Mouse (Mus musculus): ENCODE results near the gene Actl11. TPM values are rescaled to one million over a fixed set of nuclear protein-coding genes. Genes with fewer than 3 reads are reported as not detected.

Gene Actl11
- polyA plus RNA-seq, 1 experiment from 2014 or later, result not detected

DNA sequence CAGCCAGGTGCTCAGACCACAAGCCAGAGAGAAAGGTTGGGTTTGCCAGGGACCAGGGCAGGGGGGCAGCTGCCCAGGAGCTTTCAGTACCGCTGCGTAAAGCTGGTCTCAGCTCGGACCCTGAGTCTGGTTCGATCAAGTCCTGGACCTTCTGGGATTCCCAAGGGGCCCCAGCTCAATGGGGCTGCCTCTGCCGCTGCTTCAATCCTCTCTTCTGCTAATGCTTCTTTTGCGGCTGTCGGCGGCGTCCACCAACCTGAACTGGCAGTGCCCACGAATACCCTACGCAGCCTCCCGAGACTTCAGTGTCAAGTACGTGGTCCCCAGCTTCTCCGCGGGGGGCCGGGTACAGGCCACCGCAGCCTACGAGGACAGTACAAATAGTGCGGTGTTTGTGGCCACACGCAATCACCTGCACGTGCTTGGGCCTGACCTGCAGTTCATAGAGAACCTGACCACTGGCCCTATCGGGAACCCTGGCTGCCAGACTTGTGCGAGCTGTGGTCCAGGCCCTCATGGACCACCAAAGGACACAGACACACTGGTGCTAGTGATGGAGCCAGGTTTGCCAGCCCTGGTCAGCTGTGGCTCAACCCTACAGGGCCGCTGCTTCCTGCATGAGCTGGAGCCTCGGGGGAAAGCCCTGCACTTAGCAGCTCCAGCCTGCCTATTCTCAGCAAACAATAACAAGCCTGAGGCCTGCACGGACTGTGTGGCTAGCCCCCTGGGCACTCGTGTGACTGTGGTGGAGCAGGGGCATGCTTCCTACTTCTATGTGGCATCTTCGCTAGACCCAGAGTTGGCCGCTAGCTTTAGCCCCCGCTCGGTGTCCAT, 21.1 kb upstream of the Actl11 start:
- 42% methylated on average over 31 of the region's 31 CpGs for WGBS
- Histone ChIP-seq H3K9me3 (ENCODE audit: low read length) (no peaks in the 10 kb centered on the region), H3K4me1 (ENCODE audit: insufficient read depth, low read depth, low read length) (peaks cover 10% of the 10 kb centered on the region; the same call in 1 of the 2 replicates), H3K36me3 (ENCODE audit: insufficient read depth, low read length) (no peaks in the 10 kb centered on the region), H3K9ac (replicated peaks; ENCODE audit: low read depth) (peak overlapping the region; percentile 36; the same call in 1 of the 2 replicates), H3K4me2 (replicated peaks; ENCODE audit: low read depth, low read length) (peak overlapping the region; percentile 68), H3K27me3 (replicated peaks; ENCODE audit: insufficient read depth, low read length) (no peaks in the 10 kb centered on the region), H3K27ac (ENCODE audit: low read length) (no peak overlapping the region), H3K4me3 (ENCODE audit: low read depth, low read length) (peak overlapping the region; percentile 33)
- DNase-seq (ENCODE audit: low spot score) (no peak), ATAC-seq (no peak)
- no peak for TF ChIP-seq CTCF (IDR thresholded peaks at IDR 0.05)
- no peak for TF ChIP-seq EP300 (IDR thresholded peaks at IDR 0.05)

DNA sequence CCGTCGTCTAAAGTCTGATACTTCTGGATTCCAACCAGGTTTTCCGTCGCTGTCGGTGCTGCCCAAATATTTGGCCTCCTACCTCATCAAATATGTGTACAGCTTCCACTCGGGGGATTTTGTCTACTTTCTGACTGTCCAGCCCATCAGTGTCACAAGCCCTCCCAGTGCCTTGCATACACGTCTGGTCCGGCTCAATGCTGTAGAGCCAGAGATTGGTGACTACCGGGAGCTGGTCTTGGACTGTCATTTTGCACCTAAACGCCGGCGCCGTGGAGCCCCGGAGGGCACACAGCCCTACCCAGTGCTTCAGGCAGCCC, 20.5 kb upstream of the Actl11 start:
- WGBS, result 61% methylated on average over 14 of the region's 14 CpGs
- no peak for ATAC-seq
- H3K4me1 ChIP-seq (ENCODE audit: insufficient read depth, low read depth, low read length), result peaks cover 10% of the 10 kb centered on the region; the same call in 1 of the 2 replicates
- peak overlapping the region; percentile 68 for H3K4me2 ChIP-seq (replicated peaks; ENCODE audit: low read depth, low read length)
- no peak for DNase-seq (ENCODE audit: low spot score)
- TF ChIP-seq CTCF (IDR thresholded peaks at IDR 0.05) (no peak), EP300 (IDR thresholded peaks at IDR 0.05) (no peak)
- H3K27me3 ChIP-seq (replicated peaks; ENCODE audit: insufficient read depth, low read length), result no peaks in the 10 kb centered on the region
- H3K27ac ChIP-seq (ENCODE audit: low read length), result 0 out of 2 replicates have a peak overlapping the region, but pooled peaks have one; percentile 34
- 0 out of 2 replicates have a peak overlapping the region, but pooled peaks have one; percentile 24 for H3K4me3 ChIP-seq (ENCODE audit: low read depth, low read length)
- H3K36me3 ChIP-seq (ENCODE audit: insufficient read depth, low read length), result no peaks in the 10 kb centered on the region
- no peaks in the 10 kb centered on the region for H3K9me3 ChIP-seq (ENCODE audit: low read length)
- H3K9ac ChIP-seq (replicated peaks; ENCODE audit: low read depth), result no peak overlapping the region

DNA sequence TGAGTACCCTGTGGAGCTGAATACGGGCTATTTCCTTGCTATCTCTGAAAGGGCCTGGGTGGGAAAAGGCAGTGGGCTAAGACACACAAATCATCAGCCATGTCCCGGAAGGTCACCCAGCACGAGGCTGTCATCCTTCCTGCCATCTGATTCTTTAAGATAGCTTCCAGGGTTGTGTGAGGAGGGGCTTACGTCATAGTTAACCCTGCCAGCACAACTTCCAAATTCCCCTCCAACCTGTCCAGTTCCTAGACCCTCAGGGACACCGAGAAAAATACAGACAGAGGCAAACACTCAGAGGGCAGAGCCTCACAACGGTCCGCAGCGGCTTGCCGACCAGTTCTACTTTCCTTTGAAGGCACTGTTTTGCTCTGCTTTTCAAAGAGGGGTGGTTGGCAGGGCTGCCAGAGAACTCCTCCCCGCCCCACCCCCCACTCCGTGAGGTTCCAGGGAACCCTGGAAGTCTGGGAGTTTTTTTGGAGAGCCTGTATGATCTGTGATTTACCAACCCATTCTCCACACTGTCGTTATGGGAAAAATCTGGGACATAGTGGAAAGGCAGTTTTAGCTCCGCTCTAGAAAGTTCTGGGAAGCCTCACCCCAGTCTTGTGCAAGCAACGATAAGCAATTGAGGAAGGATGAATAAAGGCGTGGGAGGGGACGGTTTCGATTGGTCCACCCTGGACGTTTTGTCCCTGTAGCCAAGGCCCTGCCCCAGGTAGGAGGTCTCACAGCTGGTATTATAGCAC, 19.7 kb upstream of the Actl11 start:
- ATAC-seq, result peak; percentile 49
- no peak for TF ChIP-seq EP300 (IDR thresholded peaks at IDR 0.05)
- no peak for TF ChIP-seq CTCF (IDR thresholded peaks at IDR 0.05)
- 29% methylated on average over 18 of the region's 18 CpGs for WGBS
- H3K9ac ChIP-seq (replicated peaks; ENCODE audit: low read depth), result no peak overlapping the region
- peak overlapping the region; percentile 34; the same call in 1 of the 2 replicates for H3K27ac ChIP-seq (ENCODE audit: low read length)
- H3K4me3 ChIP-seq (ENCODE audit: low read depth, low read length), result peak overlapping the region; percentile 24
- H3K4me1 ChIP-seq (ENCODE audit: insufficient read depth, low read depth, low read length), result peaks cover 10% of the 10 kb centered on the region; the same call in 1 of the 2 replicates
- no peaks in the 10 kb centered on the region for H3K36me3 ChIP-seq (ENCODE audit: insufficient read depth, low read length)
- H3K9me3 ChIP-seq (ENCODE audit: low read length), result no peaks in the 10 kb centered on the region
- peak overlapping the region; percentile 68 for H3K4me2 ChIP-seq (replicated peaks; ENCODE audit: low read depth, low read length)
- H3K27me3 ChIP-seq (replicated peaks; ENCODE audit: insufficient read depth, low read length), result no peaks in the 10 kb centered on the region
- peak; percentile 74 for DNase-seq (ENCODE audit: low spot score)

DNA sequence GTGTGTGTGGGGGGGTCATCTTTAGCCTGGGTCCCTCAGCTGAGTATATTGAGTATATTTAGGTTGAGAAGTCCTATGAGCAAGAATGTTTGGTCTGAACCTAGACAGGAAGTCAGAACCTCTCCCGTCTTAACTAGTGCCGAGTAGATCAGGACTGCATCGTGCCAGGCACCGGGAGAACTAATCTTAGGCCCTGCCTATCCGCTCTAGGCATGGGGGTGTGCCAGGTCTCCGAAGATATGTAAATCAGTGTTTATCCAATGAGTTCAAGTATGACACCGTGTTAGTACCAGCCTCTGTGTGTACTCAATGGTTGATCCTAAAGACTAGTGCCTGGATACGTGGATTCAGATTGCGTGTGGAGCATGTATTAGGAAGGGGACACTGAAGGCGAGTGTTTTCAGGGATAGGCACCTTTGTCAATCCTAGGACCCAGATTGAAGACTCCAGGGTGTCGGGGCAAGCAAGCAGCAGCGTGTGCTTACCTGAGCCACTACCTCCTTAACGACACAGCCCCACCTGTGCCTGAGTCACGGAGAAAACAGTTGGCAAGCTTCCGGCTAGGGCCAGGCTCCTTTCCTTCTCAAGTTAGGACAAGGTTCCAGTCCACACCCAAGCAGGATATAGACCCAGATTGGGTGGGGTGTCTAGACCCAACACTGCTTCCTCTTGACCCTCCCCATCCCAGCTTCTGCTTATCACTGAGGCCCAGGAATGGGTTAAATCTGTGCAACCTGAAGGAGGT, 18.1 kb upstream of the Actl11 start:
- no peak for ATAC-seq
- no peaks in the 10 kb centered on the region for H3K27me3 ChIP-seq (replicated peaks; ENCODE audit: insufficient read depth, low read length)
- H3K4me3 ChIP-seq (ENCODE audit: low read depth, low read length), result no peak overlapping the region
- H3K36me3 ChIP-seq (ENCODE audit: insufficient read depth, low read length), result no peaks in the 10 kb centered on the region
- no peak for TF ChIP-seq EP300 (IDR thresholded peaks at IDR 0.05)
- TF ChIP-seq CTCF (IDR thresholded peaks at IDR 0.05), result no peak
- H3K9me3 ChIP-seq (ENCODE audit: low read length), result no peaks in the 10 kb centered on the region
- no peak overlapping the region for H3K4me2 ChIP-seq (replicated peaks; ENCODE audit: low read depth, low read length)
- WGBS, result 72% methylated on average over 15 of the region's 15 CpGs
- peaks cover 10% of the 10 kb centered on the region; the same call in 1 of the 2 replicates for H3K4me1 ChIP-seq (ENCODE audit: insufficient read depth, low read depth, low read length)
- no peak overlapping the region for H3K27ac ChIP-seq (ENCODE audit: low read length)
- no peak overlapping the region for H3K9ac ChIP-seq (replicated peaks; ENCODE audit: low read depth)
- peak; percentile 26 for DNase-seq (ENCODE audit: low spot score)

DNA sequence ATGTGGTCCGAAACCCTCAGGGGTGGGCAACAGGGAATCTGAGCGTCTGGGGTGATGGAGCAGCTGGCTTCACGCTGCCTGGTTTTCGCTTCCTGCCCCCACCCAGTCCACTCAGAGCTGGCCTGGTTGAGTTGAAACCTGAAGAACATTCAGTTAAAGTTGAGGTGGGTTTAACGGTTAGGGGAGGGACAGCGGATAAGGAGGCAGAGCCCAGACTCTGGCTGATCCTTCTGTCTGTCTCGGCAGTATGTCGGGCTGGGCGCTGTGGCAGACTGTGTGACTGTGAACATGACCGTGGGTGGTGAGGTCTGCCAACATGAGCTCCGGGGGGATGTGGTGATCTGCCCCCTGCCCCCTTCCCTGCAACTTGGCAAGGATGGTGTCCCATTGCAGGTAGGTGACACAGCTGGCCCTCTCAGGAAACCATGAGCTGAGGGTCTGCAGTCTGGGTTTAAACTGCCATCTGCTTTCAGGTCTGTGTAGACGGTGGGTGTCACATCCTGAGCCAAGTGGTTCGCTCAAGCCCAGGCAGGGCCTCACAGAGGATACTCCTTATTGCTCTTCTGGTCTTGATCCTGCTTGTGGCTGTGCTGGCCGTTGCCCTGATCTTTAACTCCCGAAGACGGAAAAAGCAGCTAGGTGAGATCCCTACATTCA, 13.4 kb upstream of the Actl11 start:
- no peaks in the 10 kb centered on the region for H3K9me3 ChIP-seq (ENCODE audit: low read length)
- H3K4me1 ChIP-seq (ENCODE audit: insufficient read depth, low read depth, low read length), result no peaks in the 10 kb centered on the region
- H3K36me3 ChIP-seq (ENCODE audit: insufficient read depth, low read length), result no peaks in the 10 kb centered on the region
- H3K27me3 ChIP-seq (replicated peaks; ENCODE audit: insufficient read depth, low read length), result no peaks in the 10 kb centered on the region
- WGBS, result 72% methylated on average over 16 of the region's 16 CpGs
- H3K4me3 ChIP-seq (ENCODE audit: low read depth, low read length), result no peak overlapping the region
- H3K9ac ChIP-seq (replicated peaks; ENCODE audit: low read depth), result no peak overlapping the region
- no peak for DNase-seq (ENCODE audit: low spot score)
- no peak overlapping the region for H3K4me2 ChIP-seq (replicated peaks; ENCODE audit: low read depth, low read length)
- no peak for ATAC-seq
- TF ChIP-seq CTCF (IDR thresholded peaks at IDR 0.05), result no peak
- TF ChIP-seq EP300 (IDR thresholded peaks at IDR 0.05), result no peak
- no peak overlapping the region for H3K27ac ChIP-seq (ENCODE audit: low read length)
